Mouse (Mus musculus) urinary bladder, postnatal 4 days (tissue): ENCODE measurements around the gene Tnfsf13.
A peak's percentile ranks its signal among the peaks of the same experiment; 100 is the strongest.
"Not testable (repeated sequence)": the region's sequence is repeated elsewhere in the genome, so short reads cannot be mapped to it uniquely, and the experiment has no call there.

Experiments
- DNase-seq, 2 experiments: peaks; one replicate each; pipeline ENCODE4 v3.0.0; 2021 to 2022; ENCODE audit warnings: low spot score in 2 of 2

The Tnfsf13 gene

GRCm38 (mm10) chr11:69685526-69686148, at the start of gene Tnfsf13:
Tnfsf13 (minus strand) TSS chr11:69685784.
- peak; percentile 72 to 73 for DNase-seq

DNA sequence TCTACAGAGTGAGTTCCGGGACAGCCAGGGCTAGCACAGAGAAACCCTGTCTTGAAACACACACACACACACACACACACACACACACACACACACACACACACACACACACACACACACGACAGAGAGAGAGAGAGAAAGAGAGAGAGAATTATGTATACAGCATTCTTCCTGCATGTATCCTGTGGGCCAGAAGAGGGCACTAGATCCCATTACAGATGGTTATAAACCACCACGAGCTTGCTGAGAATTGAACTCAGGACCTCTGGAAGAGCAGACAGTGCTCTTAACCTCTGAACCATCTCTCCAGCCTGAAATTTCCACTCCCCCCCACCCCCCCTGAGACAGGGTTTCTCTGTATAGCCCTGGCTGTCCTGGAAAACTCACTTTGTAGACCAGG, 45.8 kb upstream of the Tnfsf13 start:
- DNase-seq, result not testable (repeated sequence)

GRCm38 (mm10) chr11:69729063-69729462, 43.5 kb upstream of the Tnfsf13 start:
- no peak for DNase-seq

- DNase-seq, result no peak
Observed at GRCm38 (mm10) chr11:69725951-69726350, 40.4 kb upstream of the Tnfsf13 start.

DNA sequence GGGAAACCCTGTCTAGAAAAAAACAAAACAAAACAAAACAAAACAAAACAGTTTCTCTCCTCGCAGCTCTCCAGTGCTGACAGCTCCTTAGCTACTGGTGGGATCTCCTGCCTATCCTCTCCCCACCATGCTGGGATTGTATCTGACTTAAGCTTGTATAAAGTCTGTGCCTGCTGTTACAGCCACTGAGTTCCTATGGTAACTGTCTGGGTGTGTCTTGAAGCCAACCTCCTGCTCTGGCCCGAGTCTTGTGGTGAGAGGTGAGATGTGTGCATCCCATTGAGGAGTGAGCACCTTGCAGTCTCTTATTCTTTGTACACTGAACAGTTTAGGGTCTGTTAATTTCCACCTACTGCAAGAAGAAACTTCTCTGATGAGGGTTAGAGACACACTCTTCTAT, 37.5 kb upstream of the Tnfsf13 start:
- DNase-seq, result no peak

DNA sequence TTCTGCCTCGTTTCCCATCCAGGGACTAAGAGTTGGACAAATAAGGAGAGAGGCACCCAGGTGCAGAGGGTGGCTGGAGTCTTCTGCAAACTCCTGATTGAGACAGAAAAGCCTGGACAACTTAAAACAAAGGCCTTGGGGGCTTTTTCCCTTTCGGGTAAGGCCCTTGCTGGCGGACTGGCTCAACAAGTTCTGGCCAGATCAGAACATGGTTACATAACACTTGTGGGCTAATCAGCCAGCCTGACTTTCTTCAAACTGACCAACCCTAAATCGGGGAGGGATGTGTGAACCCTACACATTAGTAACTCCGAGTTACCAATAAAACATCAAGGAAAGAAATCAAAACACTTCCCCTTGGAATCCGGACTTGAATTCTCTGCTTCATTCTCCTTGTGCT, 35.3 kb upstream of the Tnfsf13 start:
- DNase-seq, result no peak

DNA sequence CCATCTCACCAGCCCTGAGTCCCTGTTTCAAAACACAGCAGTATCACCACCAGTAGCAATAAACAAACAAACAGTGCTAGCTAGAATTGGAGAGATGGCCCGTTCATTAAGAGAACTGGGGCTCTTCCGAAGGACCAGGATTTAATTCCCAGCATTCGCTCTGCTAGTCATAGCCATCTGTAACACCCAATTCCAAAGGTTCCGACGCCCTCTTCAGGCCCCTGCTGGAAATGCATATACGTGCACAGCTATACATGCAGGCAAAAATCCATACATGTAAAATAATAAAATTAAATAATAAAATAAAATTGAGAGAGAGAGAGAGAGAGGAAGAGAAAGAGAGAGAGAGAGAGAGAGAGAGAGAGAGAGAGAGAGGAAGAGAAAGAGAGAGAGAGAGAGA, 33.8 kb upstream of the Tnfsf13 start:
- no peak for DNase-seq

DNA sequence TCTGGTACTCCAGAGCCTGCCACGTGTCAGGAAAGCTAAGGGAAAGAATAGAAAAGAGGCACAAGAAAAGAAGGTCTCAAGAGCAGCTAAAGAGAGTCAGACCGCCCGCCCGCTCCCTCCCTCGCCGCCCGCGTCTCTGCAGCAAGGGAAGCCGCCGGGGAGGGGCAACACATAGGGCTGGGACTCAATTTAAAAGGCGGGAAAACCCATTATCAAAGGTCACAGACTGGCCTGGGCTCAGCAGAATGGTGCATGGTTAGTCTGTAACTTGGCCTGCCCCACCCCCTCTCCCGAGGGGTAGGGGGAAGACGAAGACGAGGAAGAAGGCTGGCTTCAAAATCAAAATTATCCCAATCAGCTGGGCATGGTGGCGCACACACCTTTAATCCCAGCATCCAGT, 33.1 kb upstream of the Tnfsf13 start:
- no peak for DNase-seq

GRCm38 (mm10) chr11:69716953-69717352, 31.4 kb upstream of the Tnfsf13 start:
- no peak for DNase-seq

DNA sequence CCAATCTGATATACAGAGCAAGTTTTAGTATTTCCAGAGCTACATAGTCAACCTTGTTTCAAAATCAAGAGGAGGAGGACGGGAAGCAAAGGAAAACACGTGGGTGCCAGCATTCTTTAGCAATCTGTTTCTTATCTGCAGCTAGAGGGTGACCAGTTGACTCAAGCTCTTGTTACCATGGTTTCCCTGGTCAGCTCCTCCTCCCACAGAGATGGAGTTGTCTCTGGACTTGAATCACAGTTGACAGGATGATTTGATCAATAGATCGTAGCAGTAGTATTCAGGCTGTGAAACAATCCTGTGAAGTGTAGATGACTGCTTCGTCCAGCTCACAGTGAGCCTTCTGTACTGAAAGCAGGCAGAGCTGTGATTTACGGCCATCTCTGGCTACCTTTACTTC, 30.3 kb upstream of the Tnfsf13 start:
- no peak for DNase-seq

DNA sequence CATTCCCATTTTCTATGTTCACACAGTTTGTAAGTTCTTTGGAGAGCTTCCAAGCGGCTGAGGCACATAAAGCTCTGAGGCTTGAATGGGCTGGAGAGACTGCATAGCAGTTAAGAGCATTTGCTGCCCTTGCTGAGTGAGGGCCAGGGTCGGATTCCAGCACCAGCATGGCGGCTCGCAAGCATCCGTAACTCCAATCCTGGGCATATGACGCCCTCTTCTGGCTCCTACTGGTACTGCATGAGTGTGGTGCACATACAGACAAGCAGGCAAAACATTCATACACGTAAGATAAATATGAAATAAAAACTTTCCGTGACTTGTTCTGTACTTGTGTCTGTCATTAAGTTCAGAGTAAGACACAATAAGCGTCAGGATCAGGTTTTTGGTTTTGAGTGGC, 29.9 kb upstream of the Tnfsf13 start:
- no peak for DNase-seq

GRCm38 (mm10) chr11:69714636-69715329, 29.2 kb upstream of the Tnfsf13 start:
- no peak for DNase-seq

- DNase-seq, result no peak
Observed at GRCm38 (mm10) chr11:69712954-69713672, 27.5 kb upstream of the Tnfsf13 start.

DNA sequence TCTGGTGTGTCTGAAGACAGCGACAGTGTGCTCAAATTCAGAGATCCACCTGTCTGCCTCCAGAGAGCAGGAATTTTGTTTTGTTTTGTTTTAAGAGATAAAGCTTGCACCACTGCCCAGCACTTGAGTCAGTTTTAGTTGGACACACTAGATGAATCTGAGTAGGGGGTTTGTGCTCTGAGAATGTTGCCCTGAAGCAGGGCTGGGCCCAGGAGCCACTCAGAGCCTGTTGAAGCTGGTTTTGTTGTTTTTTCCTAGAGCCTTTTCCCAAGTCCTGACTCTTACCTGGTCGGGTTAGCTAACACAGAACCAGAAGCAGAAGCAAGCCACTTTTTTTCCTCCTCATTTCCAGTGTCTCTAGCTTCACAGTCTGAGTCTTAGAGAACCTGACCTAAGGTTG, 25.5 kb upstream of the Tnfsf13 start:
- no peak for DNase-seq

- DNase-seq, result no peak
Observed at GRCm38 (mm10) chr11:69710470-69710869, 24.9 kb upstream of the Tnfsf13 start.

DNA sequence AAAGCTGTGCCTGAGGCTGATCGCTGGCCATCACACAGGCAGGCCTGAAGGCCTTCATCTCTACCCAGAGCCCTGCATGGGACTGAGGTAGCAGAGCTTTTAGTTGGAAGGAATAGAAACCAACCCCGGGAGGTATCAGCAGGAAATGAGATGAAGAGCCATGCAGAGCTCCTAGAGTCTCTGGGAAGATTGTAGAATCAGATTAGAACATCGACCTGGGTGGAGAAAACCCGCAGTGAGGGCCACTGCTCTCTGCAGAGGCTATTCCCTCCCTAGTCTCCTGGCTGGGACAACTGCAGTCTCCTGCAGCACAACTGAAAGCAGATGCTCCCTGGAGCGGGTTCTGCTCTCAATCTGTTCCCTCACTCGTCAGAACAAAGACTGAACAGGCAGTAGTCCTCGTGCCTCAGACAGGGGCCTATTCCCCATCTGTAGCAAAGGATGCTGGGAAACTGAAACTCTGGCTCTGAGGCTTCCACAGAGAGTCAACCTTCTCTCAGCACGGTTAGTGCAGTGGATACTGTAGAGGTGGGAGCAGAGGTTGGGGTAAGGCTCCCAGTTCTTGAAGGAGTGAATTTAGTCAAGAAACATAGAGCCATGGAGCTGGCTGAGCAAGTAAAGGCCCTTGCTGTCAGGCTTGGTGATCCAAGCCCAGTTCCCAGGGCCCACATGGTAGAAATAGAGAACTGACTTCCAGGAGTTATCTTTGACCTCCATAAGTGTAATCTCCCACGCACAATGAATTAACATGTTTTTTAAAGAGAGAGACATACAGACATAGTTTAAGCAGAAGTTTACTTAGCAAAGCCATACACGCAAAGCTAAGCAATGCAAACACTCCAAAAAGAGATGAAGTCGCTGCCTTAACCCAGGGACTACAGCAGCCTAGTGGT, 24.2 kb upstream of the Tnfsf13 start:
- DNase-seq, result no peak

DNA sequence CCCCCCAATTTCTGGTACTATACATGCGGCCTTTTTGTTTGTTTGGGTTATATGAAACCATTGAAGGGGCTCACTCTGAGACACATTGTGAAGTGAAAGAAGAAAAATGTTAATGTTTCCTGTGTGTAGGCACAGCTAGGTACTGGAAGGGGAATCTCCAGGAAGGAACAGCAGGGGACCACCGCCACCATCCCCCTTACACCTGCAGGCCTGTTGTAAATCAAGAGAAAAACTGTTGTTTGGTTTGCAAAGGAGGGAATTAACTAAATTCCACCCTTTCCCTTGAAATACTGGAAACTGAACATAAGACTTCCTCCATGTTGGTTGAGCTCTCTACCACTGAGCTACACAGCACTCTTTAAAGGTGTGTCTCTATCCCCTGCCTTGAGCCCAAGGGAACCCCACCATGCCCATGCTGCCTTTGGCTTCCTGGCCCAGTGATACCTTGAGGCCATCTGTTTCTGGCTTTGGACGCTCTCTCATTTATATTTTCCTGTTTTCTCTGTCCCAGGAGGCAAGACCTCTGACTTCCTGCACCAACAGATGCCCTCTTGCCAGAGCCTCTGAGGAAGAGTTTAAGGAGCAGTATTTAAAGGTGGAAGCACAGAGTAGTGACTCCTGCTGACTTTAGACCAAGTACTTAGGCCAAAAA, 23.2 kb upstream of the Tnfsf13 start:
- no peak for DNase-seq

- no peak for DNase-seq
Observed at GRCm38 (mm10) chr11:69707873-69708381, 22.3 kb upstream of the Tnfsf13 start.

- DNase-seq, result no peak
Observed at GRCm38 (mm10) chr11:69707480-69707847, 21.9 kb upstream of the Tnfsf13 start.

DNA sequence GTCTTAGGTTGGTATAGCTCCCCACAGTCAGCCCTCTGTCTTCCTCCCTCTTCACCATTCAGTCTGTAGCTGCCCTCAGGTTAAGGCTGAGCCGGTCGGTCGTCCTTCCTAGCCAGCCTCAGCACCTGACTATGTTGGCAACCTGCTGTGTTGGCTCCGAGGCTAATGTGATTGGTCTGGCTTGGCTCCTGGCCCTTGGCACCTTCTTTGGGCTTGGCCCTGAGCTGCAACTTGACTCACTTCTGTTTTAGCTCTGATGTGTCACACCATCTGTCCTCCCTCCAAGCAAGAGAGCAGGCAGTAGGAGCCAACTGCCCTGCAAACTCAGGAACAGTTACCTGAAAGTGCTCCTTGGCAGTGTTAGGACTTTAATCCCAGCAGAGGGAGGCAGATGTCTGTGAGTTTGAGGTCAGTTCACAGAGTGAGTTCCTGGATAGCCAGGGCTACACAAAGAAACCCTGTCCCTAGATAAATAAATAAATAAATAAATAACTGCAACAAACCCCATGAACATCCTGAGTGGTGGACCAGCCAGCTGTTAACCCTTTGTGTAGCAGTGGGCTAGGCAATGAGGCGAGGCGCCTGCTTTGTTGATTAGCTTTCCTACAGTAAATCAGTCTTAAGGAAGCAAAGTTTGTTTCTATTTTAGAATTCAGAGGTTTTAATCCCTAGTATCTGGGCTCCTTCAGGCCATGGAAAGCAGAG, 21.3 kb upstream of the Tnfsf13 start:
- peak in 1 of 2 experiments; percentile 35 for DNase-seq

- no peak for DNase-seq
Observed at GRCm38 (mm10) chr11:69704613-69705010, 19.0 kb upstream of the Tnfsf13 start.
